Mouse (Mus musculus) embryo, embryonic 11.5 days (tissue): ENCODE results near the gene Chtf18.
"Not testable (repeated sequence)": the region's sequence is repeated elsewhere in the genome, so short reads cannot be mapped to it uniquely, and the experiment has no call there.

Source experiments
- DNase-seq: peaks from one replicate; pipeline ENCODE4 v3.0.0-alpha.2; 2012; ENCODE audit warnings: low read depth, low spot score

Chtf18 gene

GRCm38 (mm10) chr17:25727265-25728008, at the start of gene Chtf18, which contains the start of gene Rpusd1:
Chtf18 (minus strand) TSS chr17:25727419.
Rpusd1 (plus strand) TSS chr17:25727670.
- peak; percentile 99 for DNase-seq

GRCm38 (mm10) chr17:25775318-25776062, 48.3 kb upstream of the Chtf18 start:
- no peak for DNase-seq

GRCm38 (mm10) chr17:25773549-25774120, 46.4 kb upstream of the Chtf18 start, which contains the start of gene Narfl:
Narfl (plus strand) TSS chr17:25773776.
- peak; percentile 99 for DNase-seq

GRCm38 (mm10) chr17:25769331-25769730, 42.1 kb upstream of the Chtf18 start:
- no peak for DNase-seq

- no peak for DNase-seq
Measured at GRCm38 (mm10) chr17:25765886-25766285, 38.7 kb upstream of the Chtf18 start.

GRCm38 (mm10) chr17:25762591-25762990, 35.4 kb upstream of the Chtf18 start:
- no peak for DNase-seq

- no peak for DNase-seq
Measured at GRCm38 (mm10) chr17:25761561-25761970, 34.3 kb upstream of the Chtf18 start.

GRCm38 (mm10) chr17:25760148-25760547, 32.9 kb upstream of the Chtf18 start:
- DNase-seq = no peak

- DNase-seq = no peak
Measured at GRCm38 (mm10) chr17:25757691-25758090, 30.5 kb upstream of the Chtf18 start.

GRCm38 (mm10) chr17:25756378-25757242, 29.4 kb upstream of the Chtf18 start:
- no peak for DNase-seq

- no peak for DNase-seq
Measured at GRCm38 (mm10) chr17:25755627-25756377, 28.6 kb upstream of the Chtf18 start.

- DNase-seq = no peak
Measured at GRCm38 (mm10) chr17:25755086-25755485, 27.9 kb upstream of the Chtf18 start.

- DNase-seq = no peak
Measured at GRCm38 (mm10) chr17:25754241-25754640, 27.0 kb upstream of the Chtf18 start, which contains the start of gene Msln. Msln (minus strand) TSS chr17:25754378.

- DNase-seq = no peak
Measured at GRCm38 (mm10) chr17:25751446-25751845, 24.2 kb upstream of the Chtf18 start.

- DNase-seq = no peak
Measured at GRCm38 (mm10) chr17:25749314-25749713, 22.1 kb upstream of the Chtf18 start.

- no peak for DNase-seq
Measured at GRCm38 (mm10) chr17:25748238-25748637, 21.0 kb upstream of the Chtf18 start.

GRCm38 (mm10) chr17:25744311-25744710, 17.1 kb upstream of the Chtf18 start:
- DNase-seq = no peak

- DNase-seq = no peak
Measured at GRCm38 (mm10) chr17:25743831-25744230, 16.6 kb upstream of the Chtf18 start.

- not testable (repeated sequence) for DNase-seq
Measured at GRCm38 (mm10) chr17:25741471-25741870, 14.3 kb upstream of the Chtf18 start.

- DNase-seq = no peak
Measured at GRCm38 (mm10) chr17:25738861-25739260, 11.6 kb upstream of the Chtf18 start.

- DNase-seq = no peak
Measured at GRCm38 (mm10) chr17:25735745-25736144, 8.5 kb upstream of the Chtf18 start, which contains the start of gene Mslnl. Mslnl (plus strand) TSS chr17:25736042.
